Comparison of ENCODE assay signal across 13 mouse cellular contexts in the genomic region with DNA sequence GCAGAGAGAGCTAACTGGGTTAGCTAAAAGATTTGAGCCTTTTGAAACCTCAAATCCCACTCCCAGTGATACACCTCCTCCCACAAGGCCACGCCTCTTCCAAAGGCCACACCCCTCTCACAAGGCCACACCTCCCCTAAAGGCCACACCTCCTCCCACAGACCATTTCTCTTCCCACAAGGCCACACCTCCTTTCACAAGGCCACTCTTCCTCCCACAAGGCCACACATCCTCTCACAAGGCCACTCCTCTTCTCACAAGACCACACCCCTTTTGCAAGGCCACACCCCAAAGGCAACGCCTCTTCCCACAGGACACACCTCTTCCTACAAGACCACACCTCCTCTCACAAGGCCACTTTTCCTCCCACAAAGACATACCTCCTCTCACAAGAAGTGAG. TPM values are rescaled to one million over a fixed set of nuclear protein-coding genes. Genes with fewer than 3 reads are reported as not detected.
DNase-seq lines count a peak whose midpoint lies in the region; ATAC-seq and TF ChIP-seq lines count a peak whose summit lies in the region.
"Had no signal": no experiment of that assay in that cellular context is flagged by ENCODE, and none has a peak within 500 bp of the region (broad histone marks: within the 10 kb centered on the region; RNA-seq: fewer than 3 reads in every experiment).

No protein-coding gene starts in this region.

- TF ChIP-seq POLR2A in cortical plate, adult 2 months (IDR thresholded peaks at IDR 0.05; ENCODE audit: extremely low read depth, insufficient read depth, low read length), result peak; percentile 26; the same call in 1 of the 2 replicates

- TF ChIP-seq CTCF in cortical plate, adult 2 months (IDR thresholded peaks at IDR 0.05; ENCODE audit: extremely low read depth, insufficient read depth, low read length), result no peak

- no peak for ATAC-seq in monocyte, adult 5-6 weeks (replicated peaks; ENCODE audit: insufficient number of reproducible peaks, low FRiP score, low TSS enrichment, poor library complexity, severe bottlenecking)

- no peak overlapping the region for H3K4me3 ChIP-seq in cortical plate, adult 2 months (ENCODE audit: insufficient read depth, low read length)
- H3K4me3 ChIP-seq: heart, embryonic 13.5 days; liver, embryonic 13.5 days had no signal

- H3K4me1 ChIP-seq in cortical plate, adult 2 months (ENCODE audit: control insufficient read depth, insufficient read depth, low read length), result no peaks in the 10 kb centered on the region; the same call in 1 of the 2 replicates
- H3K4me1 ChIP-seq: liver, embryonic 13.5 days had no signal

- peak; percentile 50 to 69 for DNase-seq in adrenal gland, adult (ENCODE audit: inconsistent age in 2 of 2, low spot score in 1 of 2)
- DNase-seq in adrenal gland, postnatal 4 days (ENCODE audit: low spot score in 2 of 2), result no peak
- DNase-seq in spleen, adult 18-20 months, result peak; percentile 54 to 65
- no peak for DNase-seq in spleen, adult 12 weeks (ENCODE audit: low spot score)
- peak; percentile 78 for DNase-seq in testis, postnatal 10 days (ENCODE audit: low spot score)
- DNase-seq in gastrocnemius, postnatal 10 days, result no peak
- DNase-seq: cerebellum, adult 2 months; liver, embryonic 13.5 days; midbrain, embryonic 14.5 days; right cerebral cortex, postnatal 25 days had no signal

- no peak overlapping the region for H3K27ac ChIP-seq in cortical plate, adult 2 months (ENCODE audit: insufficient read depth, low read length)
- H3K27ac ChIP-seq: heart, embryonic 13.5 days; liver, embryonic 13.5 days had no signal

RNA-seq across cellular contexts. Expression of a gene that starts 28.9 kb away (rescaled TPM):
- 10 to 100 TPM; 10.7 to 15.8 TPM for total RNA-seq in adrenal gland, postnatal 4 days (2021)
- polyA plus RNA-seq in cortical plate, adult 2 months (2012; rRNA removed), result 88.7 and 99.4 TPM in 2 replicates
- total RNA-seq in gastrocnemius, postnatal 10 days (2021), result under 1 TPM in 1 of 2 experiments, not detected in 1; 0.23 TPM
- 0.48 to 0.49 TPM in 2 of 3 replicates, not detected in the other for total RNA-seq in monocyte, adult 5-6 weeks (2017)

RNA-seq across cellular contexts. Expression of a gene that starts 34.2 kb away (rescaled TPM):
- 10 to 100 TPM; 13.7 to 17.2 TPM for total RNA-seq in adrenal gland, postnatal 4 days (2021)
- 89.7 and 91.8 TPM in 2 replicates for polyA plus RNA-seq in cortical plate, adult 2 months (2012; rRNA removed)
- total RNA-seq in gastrocnemius, postnatal 10 days (2021), result 1 to 10 TPM; 1.2 to 1.4 TPM
- total RNA-seq in monocyte, adult 5-6 weeks (2017), result 5.4 to 12.1 TPM (median 8.1 TPM) in 3 replicates

RNA-seq across cellular contexts. Expression of a gene that starts 43.5 kb away (rescaled TPM):
- under 1 TPM; 0.56 to 0.78 TPM for total RNA-seq in adrenal gland, postnatal 4 days (2021)
- 0.10 and 0.19 TPM in 2 replicates for polyA plus RNA-seq in cortical plate, adult 2 months (2012; rRNA removed)
- total RNA-seq in gastrocnemius, postnatal 10 days (2021), result not detected
- not detected in 3 replicates for total RNA-seq in monocyte, adult 5-6 weeks (2017)
- polyA plus RNA-seq: heart, embryonic 13.5 days; liver, embryonic 13.5 days; midbrain, embryonic 14.5 days had no signal

Comparison
In these comparisons a context has a peak if more than half of its experiments do, and no peak if none do; other contexts are left out.
1. DNase-seq: peak in adrenal gland, adult (2 of 2), spleen, adult 18-20 months (2 of 2) and testis, postnatal 10 days (single experiment); none in adrenal gland, postnatal 4 days (0 of 2), spleen, adult 12 weeks (single experiment) and gastrocnemius, postnatal 10 days (single experiment).